Mouse (Mus musculus) stomach, embryonic 16.5 days (tissue): ENCODE results near the gene Thrap3. TPM values are rescaled to one million over a fixed set of nuclear protein-coding genes. Genes with fewer than 3 reads are reported as not detected.

ENCODE experiments used
- ATAC-seq: fragments of 200-750 bp; cut with Nextera tagmentation; 2 replicates; pipeline ENCODE4 v1.8.0; 2017; ENCODE audit warnings: moderate number of reproducible peaks, moderate TSS enrichment; ENCODE audit not compliant: insufficient read depth, low FRiP score
- H3K27ac ChIP-seq: fragments of 300-500 bp; sonication (generic); 2 replicates; pipeline ENCODE4 v1.5.1; 2014; ENCODE audit warnings: low read length
- H3K27me3 ChIP-seq: fragments of 300-500 bp; sonication (generic); 2 replicates; pipeline ENCODE4 v1.6.1; 2014; ENCODE audit warnings: low read length, control low read depth, mixed read lengths; ENCODE audit not compliant: control insufficient read depth, insufficient read depth
- H3K36me3 ChIP-seq: fragments of 300-500 bp; sonication (generic); 2 replicates; pipeline ENCODE4 v1.6.1; 2014; ENCODE audit warnings: low read length; ENCODE audit not compliant: control insufficient read depth, insufficient read depth
- H3K4me1 ChIP-seq: fragments of 300-500 bp; sonication (generic); 2 replicates; pipeline ENCODE4 v1.6.1; 2014; ENCODE audit warnings: low read length, control low read depth, mixed read lengths; ENCODE audit not compliant: control insufficient read depth, insufficient read depth
- H3K4me2 ChIP-seq: fragments of 300-500 bp; sonication (generic); 2 replicates; pipeline ENCODE4 v1.6.1; 2014; ENCODE audit warnings: low read depth, low read length, mixed read lengths
- H3K4me3 ChIP-seq: fragments of 300-500 bp; sonication (generic); replicated peaks from 2 replicates; pipeline ENCODE4 v1.5.1; 2014; ENCODE audit warnings: mild to moderate bottlenecking, low read length
- H3K9ac ChIP-seq: fragments of 300-500 bp; sonication (generic); 2 replicates; pipeline ENCODE4 v1.6.1; 2014; ENCODE audit warnings: low read length
- H3K9me3 ChIP-seq: fragments of 300-500 bp; sonication (generic); replicated peaks from 2 replicates; pipeline ENCODE4 v1.6.1; 2016; ENCODE audit warnings: low read length, control low read depth; ENCODE audit not compliant: control insufficient read depth
- WGBS: fragments of 180-500 bp; shearing (Covaris S2); extraction: QIAGEN DNeasy Blood & Tissue Kit; methylation state at CpG from one replicate; pipeline ENCODE4 v1.1.7; 2014; 5-methylcytosine and 5-hydroxymethylcytosine counted together
- polyA plus RNA-seq: library from polyadenylated mRNA; unstranded; fragments of >200 nt; fragmentation: Nextera tagmentation; extraction: Ambion mirVana; gene quantifications from 2 replicates; pipeline ENCODE4 v1.2.1, GENCODE M21; 2015

Gene Thrap3
- polyA plus RNA-seq, 1 experiment from 2014 or later = 176 TPM

GRCm38 (mm10) chr4:126117116-126117515, 85.4 kb downstream of the Thrap3 start:
- Histone ChIP-seq H3K9ac (no peak overlapping the region), H3K4me1 (peaks cover 14% of the 10 kb centered on the region; the same call in 1 of the 2 replicates), H3K27ac (no peak overlapping the region), H3K4me3 (no peak overlapping the region), H3K27me3 (no peaks in the 10 kb centered on the region), H3K9me3 (no peaks in the 10 kb centered on the region), H3K4me2 (no peak overlapping the region), H3K36me3 (0 out of 2 replicates have a peak, but pooled peaks cover 5% of the 10 kb centered on the region)
- no peak for ATAC-seq
- WGBS = 71% methylated on average over 8 of the region's 8 CpGs

- Histone ChIP-seq H3K9me3 (no peaks in the 10 kb centered on the region), H3K4me3 (no peak overlapping the region), H3K27ac (peak overlapping the region; percentile 12; the same call in 1 of the 2 replicates), H3K36me3 (no peaks in the 10 kb centered on the region), H3K27me3 (no peaks in the 10 kb centered on the region), H3K4me1 (peaks cover 16% of the 10 kb centered on the region), H3K4me2 (no peak overlapping the region), H3K9ac (no peak overlapping the region)
- 0 out of 2 replicates have a peak, but pooled peaks have one; percentile 51 for ATAC-seq
- WGBS = 48% methylated on average over 6 of the region's 6 CpGs
Observed at GRCm38 (mm10) chr4:126115871-126116521, 86.6 kb downstream of the Thrap3 start.

- no peak for ATAC-seq
- H3K9me3 ChIP-seq = no peaks in the 10 kb centered on the region
- no peak overlapping the region for H3K4me2 ChIP-seq
- WGBS = 80% methylated on average over 9 of the region's 9 CpGs
- H3K4me1 ChIP-seq = peaks cover 22% of the 10 kb centered on the region
- H3K27ac ChIP-seq = peak overlapping the region; percentile 12; the same call in 1 of the 2 replicates
- no peak overlapping the region for H3K9ac ChIP-seq
- no peaks in the 10 kb centered on the region for H3K27me3 ChIP-seq
- H3K36me3 ChIP-seq = no peaks in the 10 kb centered on the region
- H3K4me3 ChIP-seq = no peak overlapping the region
Observed at GRCm38 (mm10) chr4:126115411-126115810, 87.1 kb downstream of the Thrap3 start.

Other genes starting within 250 kb of the Thrap3 start
- 1.3 and 2.1 TPM in 2 replicates for gene Csf3r, start 178.2 kb downstream of the Thrap3 start, polyA plus RNA-seq
- gene Mrps15, start 155.8 kb downstream of the Thrap3 start, polyA plus RNA-seq = 114 and 131 TPM in 2 replicates
- 10.1 and 12.5 TPM in 2 replicates for gene Oscp1, start 144.2 kb downstream of the Thrap3 start, polyA plus RNA-seq
- 49.4 and 52.4 TPM in 2 replicates for gene Lsm10, start 106.1 kb downstream of the Thrap3 start, polyA plus RNA-seq
- gene Stk40, start 98.8 kb downstream of the Thrap3 start, polyA plus RNA-seq = 28.4 and 29.6 TPM in 2 replicates
- gene Eva1b, start 55.0 kb downstream of the Thrap3 start, polyA plus RNA-seq = 46.4 and 49.7 TPM in 2 replicates
- 7.3 and 8.6 TPM in 2 replicates for gene Sh3d21, start 39.3 kb downstream of the Thrap3 start, polyA plus RNA-seq
- 14.4 and 20.0 TPM in 2 replicates for gene Map7d1, start 53.6 kb upstream of the Thrap3 start, polyA plus RNA-seq
- gene Trappc3, start 59.6 kb upstream of the Thrap3 start, polyA plus RNA-seq = 97.2 and 103 TPM in 2 replicates
- gene Col8a2, start 84.0 kb upstream of the Thrap3 start, polyA plus RNA-seq = 7.6 and 11.1 TPM in 2 replicates
- 55.5 and 55.6 TPM in 2 replicates for gene Adprhl2, start 118.9 kb upstream of the Thrap3 start, polyA plus RNA-seq
- 7.9 and 8.0 TPM in 2 replicates for gene Tekt2, start 122.9 kb upstream of the Thrap3 start, polyA plus RNA-seq
- 16.4 and 16.8 TPM in 2 replicates for gene Ago3, start 226.8 kb upstream of the Thrap3 start, polyA plus RNA-seq